Mouse (Mus musculus): ENCODE measurements around the gene Sphkap. TPM values are rescaled to one million over a fixed set of nuclear protein-coding genes. Genes with fewer than 3 reads are reported as not detected.

Gene Sphkap
- polyA plus RNA-seq, 1 experiment from 2014 or later: 5.7 TPM

GRCm38 (mm10) chr1:83362168-83362567 is 45.8 kb downstream of the Sphkap start:
- WGBS: 77% methylated on average over 6 of the region's 6 CpGs
- H3K4me3 ChIP-seq: no peak overlapping the region
- H3K4me1 ChIP-seq: no peaks in the 10 kb centered on the region
- no peak overlapping the region for H3K4me2 ChIP-seq
- H3K9ac ChIP-seq: no peak overlapping the region
- ATAC-seq: no peak
- no peaks in the 10 kb centered on the region for H3K27me3 ChIP-seq
- H3K36me3 ChIP-seq (ENCODE audit: poor library complexity, severe bottlenecking): no peaks in the 10 kb centered on the region
- no peak overlapping the region for H3K27ac ChIP-seq
- no peaks in the 10 kb centered on the region for H3K9me3 ChIP-seq (replicated peaks)

- H3K27ac ChIP-seq: no peak overlapping the region
- no peaks in the 10 kb centered on the region for H3K27me3 ChIP-seq
- H3K4me3 ChIP-seq: no peak overlapping the region
- no peak overlapping the region for H3K9ac ChIP-seq
- no peak for ATAC-seq
- H3K9me3 ChIP-seq (replicated peaks): no peaks in the 10 kb centered on the region
- no peaks in the 10 kb centered on the region for H3K36me3 ChIP-seq (ENCODE audit: poor library complexity, severe bottlenecking)
- H3K4me2 ChIP-seq: no peak overlapping the region
- WGBS: 95% methylated on average over 1 of the region's 1 CpGs
- no peaks in the 10 kb centered on the region for H3K4me1 ChIP-seq
These were observed 61.5 kb downstream of the Sphkap start for GRCm38 (mm10) chr1:83346453-83346852.

GRCm38 (mm10) chr1:83345572-83345971 is 62.4 kb downstream of the Sphkap start:
- H3K4me3 ChIP-seq: no peak overlapping the region
- WGBS: 33% methylated on average over 14 of the region's 14 CpGs
- no peaks in the 10 kb centered on the region for H3K4me1 ChIP-seq
- no peaks in the 10 kb centered on the region for H3K9me3 ChIP-seq (replicated peaks)
- H3K27ac ChIP-seq: peak overlapping the region; percentile 28; the same call in 1 of the 2 replicates
- H3K4me2 ChIP-seq: peak overlapping the region; percentile 3; the same call in 1 of the 2 replicates
- no peaks in the 10 kb centered on the region for H3K27me3 ChIP-seq
- H3K9ac ChIP-seq: no peak overlapping the region
- no peaks in the 10 kb centered on the region for H3K36me3 ChIP-seq (ENCODE audit: poor library complexity, severe bottlenecking)
- ATAC-seq: peak; percentile 74

- 38% methylated on average over 3 of the region's 3 CpGs for WGBS
- Histone ChIP-seq H3K27me3 (no peaks in the 10 kb centered on the region), H3K4me2 (no peak overlapping the region), H3K4me3 (no peak overlapping the region), H3K27ac (no peak overlapping the region), H3K9ac (no peak overlapping the region), H3K36me3 (ENCODE audit: poor library complexity, severe bottlenecking) (no peaks in the 10 kb centered on the region), H3K4me1 (no peaks in the 10 kb centered on the region), H3K9me3 (replicated peaks) (no peaks in the 10 kb centered on the region)
- ATAC-seq: peak; percentile 51; the same call in 1 of the 2 replicates
These were observed 62.9 kb downstream of the Sphkap start for GRCm38 (mm10) chr1:83345069-83345468.

- Histone ChIP-seq H3K4me1 (no peaks in the 10 kb centered on the region), H3K9me3 (replicated peaks) (no peaks in the 10 kb centered on the region), H3K27me3 (no peaks in the 10 kb centered on the region), H3K36me3 (ENCODE audit: poor library complexity, severe bottlenecking) (no peaks in the 10 kb centered on the region), H3K27ac (no peak overlapping the region), H3K9ac (no peak overlapping the region), H3K4me3 (no peak overlapping the region), H3K4me2 (no peak overlapping the region)
- no peak for ATAC-seq
- WGBS: 52% methylated on average over 4 of the region's 4 CpGs
These were observed 65.2 kb downstream of the Sphkap start for GRCm38 (mm10) chr1:83342726-83343250.

- no peak overlapping the region for H3K9ac ChIP-seq
- H3K4me2 ChIP-seq: no peak overlapping the region
- no peak overlapping the region for H3K27ac ChIP-seq
- no peaks in the 10 kb centered on the region for H3K27me3 ChIP-seq
- H3K36me3 ChIP-seq (ENCODE audit: poor library complexity, severe bottlenecking): no peaks in the 10 kb centered on the region
- no peak overlapping the region for H3K4me3 ChIP-seq
- 85% methylated on average over 3 of the region's 3 CpGs for WGBS
- H3K9me3 ChIP-seq (replicated peaks): no peaks in the 10 kb centered on the region
- H3K4me1 ChIP-seq: no peaks in the 10 kb centered on the region
- no peak for ATAC-seq
These were observed 68.6 kb downstream of the Sphkap start for GRCm38 (mm10) chr1:83339358-83339757.

- peak; percentile 27; the same call in 1 of the 2 replicates for ATAC-seq
- H3K9ac ChIP-seq: no peak overlapping the region
- no peak overlapping the region for H3K4me3 ChIP-seq
These were observed 91.1 kb downstream of the Sphkap start for GRCm38 (mm10) chr1:83316917-83317316.

GRCm38 (mm10) chr1:83315146-83315545 is 92.9 kb downstream of the Sphkap start:
- no peak for ATAC-seq
- Histone ChIP-seq H3K27ac (no peak overlapping the region), H3K4me3 (no peak overlapping the region), H3K9me3 (replicated peaks) (no peaks in the 10 kb centered on the region), H3K36me3 (ENCODE audit: poor library complexity, severe bottlenecking) (no peaks in the 10 kb centered on the region), H3K4me1 (no peaks in the 10 kb centered on the region), H3K9ac (no peak overlapping the region), H3K4me2 (no peak overlapping the region), H3K27me3 (no peaks in the 10 kb centered on the region)
- WGBS: 92% methylated on average over 9 of the region's 9 CpGs

More at GRCm38 (mm10) chr1:83316917-83317316, 91.1 kb downstream of the Sphkap start:
- no peaks in the 10 kb centered on the region for H3K27me3 ChIP-seq
- WGBS: 54% methylated on average over 4 of the region's 4 CpGs
- no peaks in the 10 kb centered on the region for H3K4me1 ChIP-seq
- no peak overlapping the region for H3K4me2 ChIP-seq
- no peak overlapping the region for H3K27ac ChIP-seq
- no peaks in the 10 kb centered on the region for H3K9me3 ChIP-seq (replicated peaks)
- no peaks in the 10 kb centered on the region for H3K36me3 ChIP-seq (ENCODE audit: poor library complexity, severe bottlenecking)

- 73% methylated on average over 6 of the region's 6 CpGs for WGBS
- Histone ChIP-seq H3K9me3 (replicated peaks) (no peaks in the 10 kb centered on the region), H3K27me3 (no peaks in the 10 kb centered on the region), H3K4me1 (no peaks in the 10 kb centered on the region), H3K36me3 (ENCODE audit: poor library complexity, severe bottlenecking) (no peaks in the 10 kb centered on the region), H3K4me2 (no peak overlapping the region), H3K9ac (no peak overlapping the region), H3K4me3 (no peak overlapping the region), H3K27ac (no peak overlapping the region)
- ATAC-seq: no peak
These were observed 96.2 kb downstream of the Sphkap start for GRCm38 (mm10) chr1:83311607-83312295.

- no peaks in the 10 kb centered on the region for H3K36me3 ChIP-seq (ENCODE audit: poor library complexity, severe bottlenecking)
- H3K4me3 ChIP-seq: no peak overlapping the region
- no peak for ATAC-seq
- WGBS: 72% methylated on average over 6 of the region's 6 CpGs
- H3K27me3 ChIP-seq: no peaks in the 10 kb centered on the region
- no peak overlapping the region for H3K4me2 ChIP-seq
- H3K9ac ChIP-seq: no peak overlapping the region
- H3K4me1 ChIP-seq: no peaks in the 10 kb centered on the region
- no peak overlapping the region for H3K27ac ChIP-seq
- H3K9me3 ChIP-seq (replicated peaks): no peaks in the 10 kb centered on the region
These were observed 110.6 kb downstream of the Sphkap start for GRCm38 (mm10) chr1:83297137-83298076.

- H3K4me2 ChIP-seq: no peak overlapping the region
- H3K27me3 ChIP-seq: no peaks in the 10 kb centered on the region
- no peaks in the 10 kb centered on the region for H3K4me1 ChIP-seq
- no peak overlapping the region for H3K27ac ChIP-seq
- H3K9ac ChIP-seq: no peak overlapping the region
- H3K36me3 ChIP-seq (ENCODE audit: poor library complexity, severe bottlenecking): no peaks in the 10 kb centered on the region
- no peaks in the 10 kb centered on the region for H3K9me3 ChIP-seq (replicated peaks)
- 58% methylated on average over 7 of the region's 7 CpGs for WGBS
- no peak overlapping the region for H3K4me3 ChIP-seq
- no peak for ATAC-seq
These were observed 122.1 kb downstream of the Sphkap start for GRCm38 (mm10) chr1:83285866-83286265.

GRCm38 (mm10) chr1:83277044-83277443 is 131.0 kb downstream of the Sphkap start:
- ATAC-seq: peak; percentile 92
- peak overlapping the region; percentile 57 for H3K27ac ChIP-seq

More at GRCm38 (mm10) chr1:83277044-83277443, 131.0 kb downstream of the Sphkap start:
- Histone ChIP-seq H3K9me3 (replicated peaks) (no peaks in the 10 kb centered on the region), H3K36me3 (ENCODE audit: poor library complexity, severe bottlenecking) (no peaks in the 10 kb centered on the region), H3K9ac (no peak overlapping the region), H3K27me3 (no peaks in the 10 kb centered on the region), H3K4me1 (peaks cover 3% of the 10 kb centered on the region; the same call in 1 of the 2 replicates), H3K4me3 (no peak overlapping the region), H3K4me2 (no peak overlapping the region)
- 59% methylated on average over 11 of the region's 11 CpGs for WGBS

Measured in forebrain, embryonic 13.5 days (tissue).